ENCODE assay signal across 9 mouse cellular contexts in the genomic region with DNA sequence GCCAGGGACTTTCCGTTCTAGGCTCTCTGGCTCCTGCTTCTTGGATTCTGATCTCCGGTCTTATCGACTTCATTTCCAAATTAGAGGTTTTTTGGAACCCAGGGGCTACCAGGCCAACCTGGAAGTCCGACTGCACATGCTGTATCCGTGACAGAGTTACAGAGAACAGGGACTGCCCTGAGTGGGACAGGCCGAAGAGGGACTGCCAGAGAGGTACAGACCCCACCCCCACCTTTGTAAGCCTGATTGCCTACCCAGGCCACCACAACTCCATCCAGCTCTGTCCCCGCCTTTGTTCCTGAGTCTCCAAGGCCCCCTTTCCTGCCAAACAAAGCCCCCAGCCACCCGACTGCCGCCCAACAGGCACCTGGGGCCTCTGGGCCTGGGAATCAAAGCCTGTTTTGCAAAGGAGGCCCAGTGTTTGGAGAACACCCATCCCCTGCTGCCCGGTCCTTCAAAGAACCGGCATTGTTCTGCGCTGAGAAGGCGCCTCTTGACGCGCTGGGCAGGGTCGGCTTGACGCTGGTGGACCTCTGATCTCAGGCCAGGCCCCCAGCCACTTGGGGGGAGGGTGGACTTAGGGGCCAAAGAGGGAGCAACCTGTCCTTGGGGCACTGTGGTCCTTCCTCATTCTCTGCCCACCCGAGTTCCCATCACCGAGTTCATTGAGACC.
DNase-seq lines count a peak whose midpoint lies in the region; ATAC-seq and TF ChIP-seq lines count a peak whose summit lies in the region.
"Had no signal": no experiment of that assay in that cellular context is flagged by ENCODE, and none has a peak within 500 bp of the region (broad histone marks: within the 10 kb centered on the region; RNA-seq: fewer than 3 reads in every experiment).

No protein-coding gene starts in this region.

- peak overlapping the region; percentile 81 for H3K27ac ChIP-seq in layer of hippocampus, adult 2 months
- H3K27ac ChIP-seq in hindbrain, embryonic 11.5 days (ENCODE audit: low read depth, low read length) = no peak overlapping the region
- no peak overlapping the region for H3K27ac ChIP-seq in midbrain, embryonic 14.5 days (replicated peaks; ENCODE audit: low read depth, low read length)
- H3K27ac ChIP-seq: macrophage had no signal

- no peaks in the 10 kb centered on the region for H3K27me3 ChIP-seq in hindbrain, embryonic 11.5 days (ENCODE audit: control insufficient read depth, insufficient read depth, low read length)
- H3K27me3 ChIP-seq in midbrain, embryonic 14.5 days (ENCODE audit: control insufficient read depth, insufficient read depth, low read length) = no peaks in the 10 kb centered on the region

- H3K36me3 ChIP-seq in hindbrain, embryonic 11.5 days (ENCODE audit: control insufficient read depth, insufficient read depth, low read length) = no peaks in the 10 kb centered on the region
- no peaks in the 10 kb centered on the region for H3K36me3 ChIP-seq in midbrain, embryonic 14.5 days (ENCODE audit: control insufficient read depth, insufficient read depth, low read length)

- TF ChIP-seq CTCF in layer of hippocampus, adult 2 months (conservative IDR thresholded peaks at IDR 0.05) = no peak

- no peak for DNase-seq in layer of hippocampus, adult 2 months (ENCODE audit: low spot score in 2 of 2)
- DNase-seq in layer of hippocampus, adult 8-10 months (ENCODE audit: low spot score in 2 of 2) = no peak
- DNase-seq in R1 (ENCODE audit: low read depth, low spot score) = peak; percentile 14
- peak; percentile 23 for DNase-seq in hindbrain, embryonic 11.5 days (ENCODE audit: low spot score)
- peak; percentile 2 for DNase-seq in midbrain, embryonic 14.5 days
- DNase-seq in cerebellum, adult 11-12 months = no peak
- DNase-seq in ovary, adult 18-20 months (ENCODE audit: low spot score) = no peak
- DNase-seq: adrenal gland, adult 8-10 months had no signal

- no peak overlapping the region for H3K9ac ChIP-seq in hindbrain, embryonic 11.5 days (ENCODE audit: low read depth, low read length)
- no peak overlapping the region for H3K9ac ChIP-seq in midbrain, embryonic 14.5 days (replicated peaks; ENCODE audit: low read length)

- H3K9me3 ChIP-seq in hindbrain, embryonic 11.5 days (ENCODE audit: control insufficient read depth, low read length) = no peaks in the 10 kb centered on the region
- no peaks in the 10 kb centered on the region for H3K9me3 ChIP-seq in midbrain, embryonic 14.5 days (ENCODE audit: control insufficient read depth, low read length)

- no peak overlapping the region for H3K4me2 ChIP-seq in hindbrain, embryonic 11.5 days (replicated peaks; ENCODE audit: low read depth, low read length)
- H3K4me2 ChIP-seq in midbrain, embryonic 14.5 days (ENCODE audit: low read length) = no peak overlapping the region

- H3K4me1 ChIP-seq in hindbrain, embryonic 11.5 days (replicated peaks; ENCODE audit: control insufficient read depth, insufficient read depth, low read length) = no peaks in the 10 kb centered on the region
- H3K4me1 ChIP-seq in midbrain, embryonic 14.5 days (ENCODE audit: control insufficient read depth, insufficient read depth, low read length) = no peaks in the 10 kb centered on the region

- ATAC-seq in hindbrain, embryonic 11.5 days (ENCODE audit: low FRiP score) = no peak
- ATAC-seq in midbrain, embryonic 14.5 days (ENCODE audit: low FRiP score, low TSS enrichment) = no peak

- 29% methylated on average over 19 of the region's 19 CpGs for WGBS in hindbrain, embryonic 11.5 days
- WGBS in midbrain, embryonic 14.5 days = 27% methylated on average over 19 of the region's 19 CpGs

- H3K4me3 ChIP-seq in layer of hippocampus, adult 2 months = no peak overlapping the region
- no peak overlapping the region for H3K4me3 ChIP-seq in hindbrain, embryonic 11.5 days (ENCODE audit: low read depth, low read length)
- no peak overlapping the region for H3K4me3 ChIP-seq in midbrain, embryonic 14.5 days (replicated peaks; ENCODE audit: low read depth, low read length)

Comparison
In these comparisons a context has a peak if more than half of its experiments do, and no peak if none do; other contexts are left out.
1. DNase-seq: peak in R1 (single experiment), hindbrain, embryonic 11.5 days (single experiment) and midbrain, embryonic 14.5 days (single experiment); none in layer of hippocampus, adult 2 months (0 of 2), layer of hippocampus, adult 8-10 months (0 of 2), cerebellum, adult 11-12 months (single experiment) and ovary, adult 18-20 months (single experiment).